Mouse (Mus musculus) neural tube, embryonic 13.5 days (tissue): ENCODE results near the gene Iars2. TPM values are rescaled to one million over a fixed set of nuclear protein-coding genes. Genes with fewer than 3 reads are reported as not detected.
A peak's percentile ranks its signal among the peaks of the same experiment; 100 is the strongest.
"Not testable (repeated sequence)": the region's sequence is repeated elsewhere in the genome, so short reads cannot be mapped to it uniquely, and the experiment has no call there.

Experiments
- ATAC-seq: fragments of 200-750 bp; cut with Nextera tagmentation; 2 replicates; pipeline ENCODE4 v1.8.0; 2017; ENCODE audit warnings: low read depth, mild to moderate bottlenecking, moderate TSS enrichment, moderate library complexity
- H3K27ac ChIP-seq: fragments of 300-500 bp; sonication (generic); replicated peaks from 2 replicates; pipeline ENCODE4 v1.5.1; 2015; ENCODE audit warnings: moderate library complexity, mild to moderate bottlenecking, inconsistent platforms
- H3K27me3 ChIP-seq: fragments of 300-500 bp; sonication (generic); 2 replicates; pipeline ENCODE4 v1.6.1; 2015; ENCODE audit warnings: mild to moderate bottlenecking, inconsistent platforms
- H3K36me3 ChIP-seq: fragments of 300-500 bp; sonication (generic); 2 replicates; pipeline ENCODE4 v1.6.1; 2015; ENCODE audit warnings: mild to moderate bottlenecking, inconsistent platforms
- H3K4me1 ChIP-seq: fragments of 300-500 bp; sonication (generic); replicated peaks from 2 replicates; pipeline ENCODE4 v1.6.1; 2015; ENCODE audit warnings: inconsistent platforms
- H3K4me2 ChIP-seq: fragments of 300-500 bp; sonication (generic); 2 replicates; pipeline ENCODE4 v1.6.1; 2015; ENCODE audit warnings: inconsistent platforms, mild to moderate bottlenecking, moderate library complexity
- H3K4me3 ChIP-seq: fragments of 300-500 bp; sonication (generic); 2 replicates; pipeline ENCODE4 v1.5.1; 2015; ENCODE audit warnings: mild to moderate bottlenecking, inconsistent platforms
- H3K9ac ChIP-seq: fragments of 300-500 bp; sonication (generic); 2 replicates; pipeline ENCODE4 v1.6.1; 2015; ENCODE audit warnings: moderate library complexity, mild to moderate bottlenecking, inconsistent platforms
- H3K9me3 ChIP-seq: fragments of 300-500 bp; sonication (generic); 2 replicates; pipeline ENCODE4 v1.6.1; 2016; ENCODE audit warnings: inconsistent platforms
- WGBS: fragments of 180-500 bp; shearing (Covaris S2); methylation state at CpG from one replicate; pipeline ENCODE4 v1.1.7; 2015; 5-methylcytosine and 5-hydroxymethylcytosine counted together
- polyA plus RNA-seq: library from polyadenylated mRNA; unstranded; fragments of >200 nt; fragmentation: Nextera tagmentation; extraction: Ambion mirVana; gene quantifications from 2 replicates; pipeline ENCODE4 v1.2.1, GENCODE M21; 2015

The Iars2 gene
- polyA plus RNA-seq, 1 experiment from 2014 or later = 17.6 TPM

DNA sequence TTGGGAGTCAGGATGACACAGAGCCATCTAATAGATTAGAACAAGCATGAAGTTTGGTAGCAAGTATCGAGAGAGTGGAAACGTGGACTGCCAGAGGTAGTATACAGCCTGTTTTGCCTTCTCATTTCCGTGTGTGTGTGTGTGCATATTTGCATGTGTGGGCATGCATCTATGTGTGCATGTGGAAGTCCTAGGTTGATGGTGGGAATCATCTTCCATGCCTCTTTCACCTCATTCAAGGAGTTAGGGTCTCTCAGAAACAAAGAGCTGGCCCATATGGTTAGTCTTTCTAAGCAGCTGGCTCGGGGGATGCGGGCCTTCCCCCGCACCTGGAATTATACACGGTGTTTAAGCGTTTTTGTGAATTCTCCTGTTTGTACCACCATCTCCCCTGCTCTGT is 655 bp upstream of the Iars2 start:
- no peak overlapping the region for H3K27ac ChIP-seq
- ATAC-seq = no peak
- H3K4me2 ChIP-seq = peak overlapping the region; percentile 82
- peaks cover 40% of the 10 kb centered on the region for H3K4me1 ChIP-seq
- no peak overlapping the region for H3K9ac ChIP-seq
- H3K4me3 ChIP-seq = peak overlapping the region; percentile 79; the same call in 1 of the 2 replicates
- H3K27me3 ChIP-seq = no peaks in the 10 kb centered on the region
- 95% methylated on average over 8 of the region's 8 CpGs for WGBS
- H3K9me3 ChIP-seq = no peaks in the 10 kb centered on the region
- H3K36me3 ChIP-seq = peaks cover 23% of the 10 kb centered on the region

DNA sequence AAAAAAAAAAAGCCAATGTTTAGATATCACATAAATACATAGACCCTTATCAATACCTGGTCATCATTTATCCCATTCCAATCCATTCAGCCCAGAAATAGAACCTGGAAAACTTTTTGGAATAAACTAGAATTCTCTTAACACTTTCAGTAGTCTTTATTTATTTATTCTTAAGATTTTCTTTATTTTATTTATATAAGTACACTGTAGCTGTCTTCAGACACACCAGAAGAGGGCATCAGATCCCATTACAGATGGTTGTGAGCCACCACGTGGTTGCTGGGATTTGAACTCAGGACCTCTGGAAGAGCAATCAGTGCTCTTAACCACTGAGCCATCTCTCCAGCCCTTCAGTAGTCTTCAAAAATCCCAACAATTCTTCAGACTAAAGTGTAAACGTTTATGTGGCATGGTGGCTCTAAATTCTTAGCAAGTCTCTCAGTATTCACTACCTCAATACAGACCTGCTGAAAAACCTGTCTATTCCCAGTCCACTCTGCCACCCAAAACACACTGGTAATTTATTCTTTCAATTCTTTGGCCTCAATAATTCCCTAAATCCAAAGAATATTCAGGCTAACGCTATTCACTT is 1.3 kb downstream of the Iars2 start:
- WGBS = 63% methylated on average over 3 of the region's 3 CpGs
- peak overlapping the region; percentile 82 for H3K4me2 ChIP-seq
- H3K36me3 ChIP-seq = peaks cover 42% of the 10 kb centered on the region
- peak overlapping the region; percentile 79 for H3K4me3 ChIP-seq
- H3K27me3 ChIP-seq, ATAC-seq, H3K27ac ChIP-seq, H3K9me3 ChIP-seq: not testable (repeated sequence)
- H3K9ac ChIP-seq = peak overlapping the region; percentile 88; the same call in 1 of the 2 replicates
- H3K4me1 ChIP-seq = peaks cover 20% of the 10 kb centered on the region

DNA sequence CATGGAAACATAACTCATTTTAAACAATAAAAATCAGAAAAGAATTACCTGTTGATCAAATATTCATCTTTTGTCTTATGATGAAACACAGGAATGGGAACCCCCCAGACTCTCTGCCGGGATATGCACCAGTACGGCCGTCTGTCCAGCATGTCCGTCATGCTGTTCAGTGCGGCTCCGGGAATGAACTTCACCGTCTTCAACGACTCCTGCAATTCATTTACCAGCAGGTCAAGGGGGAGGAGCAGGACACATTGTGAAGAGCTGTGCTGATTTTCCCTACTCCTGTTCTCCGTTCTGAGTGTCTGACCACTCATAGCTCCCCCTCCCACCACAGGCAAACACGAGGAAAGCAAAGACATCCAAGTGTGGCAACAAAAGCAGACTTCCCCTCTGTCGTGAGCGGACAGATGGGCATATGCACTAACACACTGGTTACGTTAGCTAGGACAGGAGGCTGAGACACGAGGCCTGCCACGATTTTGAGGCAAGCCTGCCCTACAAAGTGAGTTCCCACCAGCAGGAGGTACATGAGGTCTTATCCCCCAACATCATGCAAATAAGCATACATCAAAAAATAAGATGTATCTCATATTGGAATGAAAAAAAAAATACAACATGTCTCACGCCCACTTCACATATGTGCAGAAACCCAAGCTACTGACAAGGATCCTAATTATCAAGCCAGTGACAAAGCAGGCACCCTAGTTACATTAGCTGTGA is 13.2 kb downstream of the Iars2 start:
- H3K36me3 ChIP-seq = peaks cover 78% of the 10 kb centered on the region
- no peak overlapping the region for H3K9ac ChIP-seq
- WGBS = 85% methylated on average over 16 of the region's 16 CpGs

DNA sequence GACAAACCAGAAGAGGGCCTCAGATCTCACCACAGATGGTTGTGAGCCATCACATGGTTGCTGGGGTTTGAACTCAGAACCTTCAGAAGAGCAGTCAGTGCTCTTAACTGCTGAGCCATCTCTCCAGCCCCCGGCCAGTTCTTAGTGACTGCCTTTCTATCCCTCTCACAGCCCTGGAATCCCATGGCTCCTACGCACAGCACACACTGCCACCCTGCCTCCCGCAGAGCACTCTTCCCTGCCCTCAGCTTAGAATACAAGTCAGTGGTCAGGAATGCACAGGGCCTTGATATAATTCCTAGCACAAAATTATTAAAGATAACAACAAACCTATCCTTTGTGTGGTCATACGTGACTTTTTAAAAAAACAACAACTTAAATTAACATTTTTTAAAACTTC is 14.7 kb downstream of the Iars2 start:
- Histone ChIP-seq H3K4me1 (no peaks in the 10 kb centered on the region), H3K4me2 (no peak overlapping the region), H3K27me3 (no peaks in the 10 kb centered on the region), H3K4me3 (no peak overlapping the region), H3K9me3 (no peaks in the 10 kb centered on the region), H3K9ac (no peak overlapping the region), H3K27ac (no peak overlapping the region), H3K36me3 (peaks cover 68% of the 10 kb centered on the region)
- 97% methylated on average over 4 of the region's 4 CpGs for WGBS
- ATAC-seq = no peak

More for the DNA sequence above, 13.2 kb downstream of the Iars2 start:
- H3K27ac ChIP-seq = no peak overlapping the region
- no peak overlapping the region for H3K4me3 ChIP-seq
- no peaks in the 10 kb centered on the region for H3K4me1 ChIP-seq
- no peak overlapping the region for H3K4me2 ChIP-seq
- no peak for ATAC-seq
- no peaks in the 10 kb centered on the region for H3K27me3 ChIP-seq
- no peaks in the 10 kb centered on the region for H3K9me3 ChIP-seq

DNA sequence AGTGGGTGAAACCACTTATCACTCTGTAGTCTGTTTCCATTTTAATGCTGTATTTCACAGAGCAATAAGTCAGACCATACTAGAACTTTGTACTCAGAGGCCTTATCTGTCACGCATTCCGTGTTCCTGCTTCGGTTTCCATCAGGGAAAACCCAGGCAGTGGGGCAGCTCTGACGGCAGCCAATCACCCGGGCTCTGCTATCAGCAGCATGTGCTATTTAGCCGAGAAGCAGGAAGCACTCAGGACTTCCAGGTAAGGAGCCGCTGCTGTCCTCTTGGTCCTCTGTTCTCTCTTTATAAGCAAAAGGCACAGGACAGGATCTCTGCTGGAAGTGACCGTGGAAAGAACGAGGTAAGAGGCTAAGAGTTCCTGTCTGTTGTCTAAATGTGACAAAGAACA is 17.2 kb downstream of the Iars2 start:
- H3K4me1 ChIP-seq = no peaks in the 10 kb centered on the region
- H3K4me2 ChIP-seq = no peak overlapping the region
- no peaks in the 10 kb centered on the region for H3K27me3 ChIP-seq
- no peak for ATAC-seq
- H3K9ac ChIP-seq = no peak overlapping the region
- no peak overlapping the region for H3K4me3 ChIP-seq
- WGBS = 90% methylated on average over 9 of the region's 9 CpGs
- H3K36me3 ChIP-seq = peaks cover 60% of the 10 kb centered on the region
- no peak overlapping the region for H3K27ac ChIP-seq
- no peaks in the 10 kb centered on the region for H3K9me3 ChIP-seq

DNA sequence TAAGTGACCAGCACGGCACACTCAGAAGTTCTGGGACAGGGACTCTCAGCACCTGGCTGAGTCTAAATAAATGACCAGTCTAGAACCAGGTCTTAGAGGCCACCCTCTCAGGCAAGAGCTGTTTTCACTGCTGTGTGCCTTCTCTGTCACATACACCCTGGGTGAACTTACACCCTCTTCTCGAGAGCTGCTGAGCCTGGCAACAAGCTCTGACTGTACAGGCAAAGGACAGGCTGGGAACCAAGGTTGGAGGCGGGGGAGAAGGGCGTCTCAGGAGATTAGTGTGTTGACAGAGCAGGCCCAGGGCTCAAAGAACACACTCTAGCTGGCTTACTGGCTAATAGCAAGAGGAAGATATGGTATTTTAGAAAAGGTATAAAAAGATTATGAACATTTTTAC is 20.3 kb downstream of the Iars2 start:
- H3K4me3 ChIP-seq = no peak overlapping the region
- no peak overlapping the region for H3K9ac ChIP-seq
- no peak overlapping the region for H3K27ac ChIP-seq
- no peak overlapping the region for H3K4me2 ChIP-seq
- no peaks in the 10 kb centered on the region for H3K9me3 ChIP-seq
- H3K4me1 ChIP-seq = no peaks in the 10 kb centered on the region
- WGBS = 93% methylated on average over 4 of the region's 4 CpGs
- peaks cover 49% of the 10 kb centered on the region for H3K36me3 ChIP-seq
- H3K27me3 ChIP-seq = no peaks in the 10 kb centered on the region
- ATAC-seq = no peak

DNA sequence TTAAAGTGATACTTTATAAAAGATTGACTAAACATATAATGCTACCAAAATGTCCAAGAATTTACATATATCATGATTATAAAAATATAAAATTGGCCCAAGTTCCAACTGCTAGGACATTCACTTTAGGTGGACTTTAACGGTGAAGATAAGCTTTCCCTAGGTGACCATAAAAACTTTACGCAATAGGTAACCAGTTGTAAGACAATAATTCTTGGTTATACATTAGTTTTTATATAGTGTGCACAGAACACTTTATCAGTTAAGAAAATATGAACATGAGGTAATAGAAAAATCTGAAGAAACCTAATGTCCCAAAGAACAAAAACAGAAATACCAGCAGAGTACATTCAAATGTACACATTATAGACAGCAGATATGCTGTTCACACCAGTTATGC is 20.9 kb downstream of the Iars2 start:
- H3K27ac ChIP-seq = no peak overlapping the region
- H3K4me1 ChIP-seq = no peaks in the 10 kb centered on the region
- H3K9ac ChIP-seq = no peak overlapping the region
- ATAC-seq = no peak
- no peak overlapping the region for H3K4me2 ChIP-seq
- no peak overlapping the region for H3K4me3 ChIP-seq
- WGBS = 97% methylated on average over 2 of the region's 2 CpGs
- H3K9me3 ChIP-seq = no peaks in the 10 kb centered on the region
- no peaks in the 10 kb centered on the region for H3K27me3 ChIP-seq
- H3K36me3 ChIP-seq = peaks cover 46% of the 10 kb centered on the region

DNA sequence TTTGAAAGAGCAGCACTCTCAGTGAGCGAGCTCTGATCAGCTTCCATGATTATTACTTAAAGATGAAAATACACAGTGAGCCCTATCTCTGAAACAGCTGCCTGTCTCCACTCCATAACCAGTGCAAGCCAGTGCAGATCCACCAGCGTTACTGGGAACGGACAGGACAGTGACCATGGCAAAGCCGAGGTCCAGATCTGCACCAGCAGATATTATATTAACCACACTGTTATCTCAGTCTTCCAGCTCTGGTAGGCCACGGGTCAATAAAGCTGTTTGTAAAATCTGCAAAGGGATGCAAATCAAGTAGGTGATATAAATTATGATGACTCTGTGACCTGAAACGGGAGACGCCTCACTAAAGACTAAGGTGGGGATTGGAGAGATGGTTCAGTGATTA is 21.6 kb downstream of the Iars2 start:
- Histone ChIP-seq H3K27ac (no peak overlapping the region), H3K36me3 (peaks cover 46% of the 10 kb centered on the region), H3K9me3 (no peaks in the 10 kb centered on the region), H3K4me2 (no peak overlapping the region), H3K4me1 (no peaks in the 10 kb centered on the region), H3K27me3 (no peaks in the 10 kb centered on the region), H3K4me3 (no peak overlapping the region), H3K9ac (no peak overlapping the region)
- 93% methylated on average over 7 of the region's 7 CpGs for WGBS
- no peak for ATAC-seq

DNA sequence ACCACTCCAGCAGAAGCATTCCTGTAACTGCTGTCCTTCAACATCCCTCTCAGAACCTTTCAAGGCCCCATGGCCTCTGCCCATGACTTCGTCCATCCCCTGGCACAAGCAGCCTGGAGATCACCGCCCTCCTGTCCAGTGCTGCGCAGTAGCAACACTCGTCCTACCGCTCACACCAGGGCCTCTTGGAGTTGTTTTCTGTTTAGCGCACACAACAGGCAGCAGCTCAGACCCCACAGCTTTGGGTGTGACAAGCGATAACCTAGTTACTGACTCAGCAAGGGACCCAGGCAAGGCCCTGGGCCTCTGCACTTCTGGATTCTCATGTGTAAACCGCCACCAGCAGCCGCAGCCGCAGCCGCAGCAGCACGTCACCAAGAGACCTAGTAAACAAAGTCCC is 22.4 kb downstream of the Iars2 start:
- Histone ChIP-seq H3K9me3 (no peaks in the 10 kb centered on the region), H3K27me3 (no peaks in the 10 kb centered on the region), H3K27ac (no peak overlapping the region), H3K36me3 (peaks cover 43% of the 10 kb centered on the region), H3K4me3 (no peak overlapping the region), H3K4me1 (no peaks in the 10 kb centered on the region), H3K4me2 (no peak overlapping the region), H3K9ac (no peak overlapping the region)
- ATAC-seq = no peak
- 97% methylated on average over 12 of the region's 12 CpGs for WGBS

DNA sequence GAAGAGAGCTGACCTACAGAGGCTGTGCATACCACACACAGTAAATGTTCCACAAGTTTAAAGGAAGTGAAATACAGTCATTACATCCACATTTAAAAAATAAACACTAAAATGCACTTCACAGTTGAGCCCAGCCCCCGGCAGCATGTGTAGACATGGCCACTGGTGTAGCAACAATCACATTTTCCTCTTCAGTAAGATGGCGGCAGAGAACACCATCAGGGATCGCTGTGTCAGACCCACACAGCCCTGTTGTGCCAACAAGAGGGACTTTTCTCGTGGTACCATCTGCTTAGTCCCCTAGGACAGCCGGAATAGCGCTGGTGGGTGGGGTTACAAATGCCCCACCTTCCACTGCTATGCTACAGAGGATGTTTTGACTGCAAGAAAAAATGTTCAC is 26.4 kb downstream of the Iars2 start:
- Histone ChIP-seq H3K4me1 (no peaks in the 10 kb centered on the region), H3K36me3 (peaks cover 45% of the 10 kb centered on the region), H3K9me3 (no peaks in the 10 kb centered on the region), H3K4me2 (no peak overlapping the region), H3K27ac (no peak overlapping the region), H3K27me3 (no peaks in the 10 kb centered on the region), H3K9ac (no peak overlapping the region), H3K4me3 (no peak overlapping the region)
- no peak for ATAC-seq
- 91% methylated on average over 6 of the region's 6 CpGs for WGBS

DNA sequence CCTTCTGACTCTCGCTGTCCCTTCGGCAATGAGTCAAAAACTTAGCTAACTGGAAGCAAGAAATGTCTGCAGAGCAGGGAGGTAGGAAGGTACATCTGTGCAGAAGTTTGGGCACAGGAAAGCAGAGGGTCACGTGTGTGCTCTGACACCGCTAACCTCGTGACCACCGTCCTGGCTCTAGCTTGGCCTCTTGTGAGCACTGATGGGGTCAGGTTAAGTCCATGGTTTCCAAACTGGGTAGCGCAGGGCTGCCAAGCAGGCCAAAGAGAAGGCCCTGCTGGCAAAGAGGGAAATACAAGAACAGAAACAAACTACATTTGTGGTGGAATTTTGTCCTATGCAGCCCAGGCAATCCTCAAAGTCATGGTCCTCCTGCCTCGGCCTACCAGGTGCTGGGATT is 30.7 kb downstream of the Iars2 start:
- H3K9ac ChIP-seq = no peak overlapping the region
- H3K4me2 ChIP-seq = no peak overlapping the region
- no peaks in the 10 kb centered on the region for H3K9me3 ChIP-seq
- no peak overlapping the region for H3K4me3 ChIP-seq
- ATAC-seq = no peak
- H3K27me3 ChIP-seq = no peaks in the 10 kb centered on the region
- H3K36me3 ChIP-seq = peaks cover 68% of the 10 kb centered on the region
- no peaks in the 10 kb centered on the region for H3K4me1 ChIP-seq
- no peak overlapping the region for H3K27ac ChIP-seq
- 94% methylated on average over 8 of the region's 8 CpGs for WGBS

DNA sequence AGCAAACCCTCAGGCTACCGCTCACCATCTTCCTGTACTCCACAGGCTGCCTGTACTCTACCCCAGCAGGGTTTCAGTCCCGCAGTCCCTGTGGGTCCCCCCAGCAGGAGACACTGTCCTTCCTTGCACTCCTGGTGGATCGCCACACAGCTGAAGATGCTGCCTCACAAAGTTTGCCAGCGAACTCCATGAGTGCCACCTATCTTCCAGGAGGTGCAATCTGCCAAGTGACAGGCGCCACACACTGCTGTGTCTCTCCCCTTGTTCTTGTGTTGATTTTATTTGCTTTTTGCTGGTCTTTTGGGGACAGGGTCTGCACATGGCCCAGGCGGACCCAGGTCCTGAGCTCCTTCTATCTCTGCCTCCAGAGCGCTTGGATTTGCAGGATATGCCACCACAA is 32.3 kb downstream of the Iars2 start:
- H3K27ac ChIP-seq = no peak overlapping the region
- H3K9ac ChIP-seq = no peak overlapping the region
- H3K36me3 ChIP-seq = peaks cover 72% of the 10 kb centered on the region
- H3K4me1 ChIP-seq = no peaks in the 10 kb centered on the region
- no peak for ATAC-seq
- no peaks in the 10 kb centered on the region for H3K9me3 ChIP-seq
- no peak overlapping the region for H3K4me2 ChIP-seq
- H3K27me3 ChIP-seq = no peaks in the 10 kb centered on the region
- no peak overlapping the region for H3K4me3 ChIP-seq
- 88% methylated on average over 7 of the region's 7 CpGs for WGBS
